Mouse (Mus musculus): ENCODE measurements around the gene Vwce. TPM values are rescaled to one million over a fixed set of nuclear protein-coding genes. Genes with fewer than 3 reads are reported as not detected.

Gene Vwce
- polyA plus RNA-seq, 1 experiment from 2014 or later: 1.7 TPM

- Histone ChIP-seq H3K27ac (replicated peaks) (no peak overlapping the region), H3K9ac (replicated peaks) (no peak overlapping the region), H3K9me3 (replicated peaks) (no peaks in the 10 kb centered on the region), H3K4me1 (peaks cover 69% of the 10 kb centered on the region), H3K27me3 (replicated peaks) (no peaks in the 10 kb centered on the region), H3K4me2 (no peak overlapping the region), H3K36me3 (no peaks in the 10 kb centered on the region), H3K4me3 (replicated peaks) (no peak overlapping the region)
- 89% methylated on average over 10 of the region's 10 CpGs for WGBS
- ATAC-seq (ENCODE audit: low FRiP score): no peak
Measured at GRCm38 (mm10) chr19:10693926-10694682, 60.1 kb downstream of the Vwce start.

GRCm38 (mm10) chr19:10695801-10696200 is 61.8 kb downstream of the Vwce start:
- 25% methylated on average over 7 of the region's 7 CpGs for WGBS
- no peaks in the 10 kb centered on the region for H3K36me3 ChIP-seq
- H3K27me3 ChIP-seq (replicated peaks): no peaks in the 10 kb centered on the region
- no peak overlapping the region; the same call in 1 of the 2 replicates for H3K9ac ChIP-seq (replicated peaks)
- peak overlapping the region; percentile 65 for H3K27ac ChIP-seq (replicated peaks)
- no peak for ATAC-seq (ENCODE audit: low FRiP score)
- H3K9me3 ChIP-seq (replicated peaks): no peaks in the 10 kb centered on the region
- H3K4me3 ChIP-seq (replicated peaks): no peak overlapping the region
- peak overlapping the region; percentile 17; the same call in 1 of the 2 replicates for H3K4me2 ChIP-seq
- peaks cover 68% of the 10 kb centered on the region for H3K4me1 ChIP-seq

DNA sequence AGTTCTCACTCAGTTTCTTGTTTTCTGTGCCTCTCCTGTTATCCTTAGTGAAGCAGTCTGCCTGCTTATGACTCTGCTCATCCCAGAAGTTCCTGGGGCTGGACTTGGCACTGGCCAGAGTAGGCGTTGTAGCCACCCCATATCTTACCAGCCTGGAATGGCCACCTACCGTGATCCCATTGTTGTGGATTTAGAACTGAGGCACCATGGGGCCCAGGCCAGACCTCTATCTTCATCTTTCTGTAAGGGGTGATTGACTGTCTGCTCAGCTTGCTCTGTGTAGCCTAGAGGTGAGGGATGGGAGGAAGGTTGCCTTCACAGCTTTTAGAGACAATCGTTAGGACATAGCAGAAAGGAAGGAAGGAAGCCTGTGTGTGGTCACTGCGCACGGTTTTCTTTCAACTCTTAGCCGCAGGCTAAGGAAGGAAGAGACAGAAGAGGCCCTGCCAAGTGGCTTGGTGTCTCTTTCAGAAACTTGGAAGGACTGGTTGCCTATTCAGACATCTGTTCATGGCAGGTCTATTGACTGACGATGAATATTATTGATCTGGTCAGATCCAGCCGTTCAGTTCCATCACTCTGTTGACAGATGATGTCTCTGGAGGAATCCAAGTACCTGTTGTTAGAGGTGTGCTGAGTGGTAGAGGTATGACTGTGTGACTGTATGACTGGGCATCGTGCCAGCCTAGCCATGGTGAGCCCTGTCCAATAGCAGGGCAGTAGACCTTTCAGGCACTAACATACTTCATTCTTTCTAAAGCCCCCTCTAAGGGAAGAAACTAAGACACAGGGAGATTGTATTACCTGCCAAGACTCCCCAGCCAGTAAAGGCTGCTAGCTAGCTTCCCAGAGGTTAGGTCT is 64.3 kb downstream of the Vwce start:
- Histone ChIP-seq H3K4me1 (peaks cover 63% of the 10 kb centered on the region), H3K27me3 (replicated peaks) (no peaks in the 10 kb centered on the region), H3K9ac (replicated peaks) (no peak overlapping the region), H3K36me3 (no peaks in the 10 kb centered on the region), H3K27ac (replicated peaks) (no peak overlapping the region; the same call in 1 of the 2 replicates), H3K4me2 (no peak overlapping the region), H3K9me3 (replicated peaks) (no peaks in the 10 kb centered on the region), H3K4me3 (replicated peaks) (no peak overlapping the region)
- no peak for ATAC-seq (ENCODE audit: low FRiP score)
- 74% methylated on average over 9 of the region's 9 CpGs for WGBS

GRCm38 (mm10) chr19:10699851-10700250 is 65.8 kb downstream of the Vwce start:
- H3K27me3 ChIP-seq (replicated peaks): no peaks in the 10 kb centered on the region
- WGBS: 74% methylated on average over 9 of the region's 9 CpGs
- ATAC-seq (ENCODE audit: low FRiP score): no peak
- H3K27ac ChIP-seq (replicated peaks): no peak overlapping the region
- no peaks in the 10 kb centered on the region for H3K9me3 ChIP-seq (replicated peaks)
- H3K9ac ChIP-seq (replicated peaks): no peak overlapping the region
- H3K4me3 ChIP-seq (replicated peaks): no peak overlapping the region
- no peak overlapping the region for H3K4me2 ChIP-seq
- H3K4me1 ChIP-seq: peaks cover 63% of the 10 kb centered on the region
- H3K36me3 ChIP-seq: no peaks in the 10 kb centered on the region

GRCm38 (mm10) chr19:10701013-10701726 is 67.2 kb downstream of the Vwce start:
- no peak for ATAC-seq (ENCODE audit: low FRiP score)
- H3K9ac ChIP-seq (replicated peaks): no peak overlapping the region
- H3K4me2 ChIP-seq: no peak overlapping the region
- no peaks in the 10 kb centered on the region for H3K36me3 ChIP-seq
- H3K4me1 ChIP-seq: peaks cover 57% of the 10 kb centered on the region
- 55% methylated on average over 6 of the region's 6 CpGs for WGBS
- no peak overlapping the region for H3K27ac ChIP-seq (replicated peaks)
- H3K4me3 ChIP-seq (replicated peaks): no peak overlapping the region
- H3K9me3 ChIP-seq (replicated peaks): no peaks in the 10 kb centered on the region
- H3K27me3 ChIP-seq (replicated peaks): no peaks in the 10 kb centered on the region

GRCm38 (mm10) chr19:10702125-10702524 is 68.1 kb downstream of the Vwce start:
- H3K27ac ChIP-seq (replicated peaks): no peak overlapping the region
- H3K4me3 ChIP-seq (replicated peaks): no peak overlapping the region
- no peak overlapping the region for H3K4me2 ChIP-seq
- no peak overlapping the region for H3K9ac ChIP-seq (replicated peaks)
- peaks cover 6% of the 10 kb centered on the region for H3K36me3 ChIP-seq
- peaks cover 49% of the 10 kb centered on the region for H3K4me1 ChIP-seq
- no peaks in the 10 kb centered on the region for H3K9me3 ChIP-seq (replicated peaks)
- WGBS: 82% methylated on average over 8 of the region's 8 CpGs
- ATAC-seq (ENCODE audit: low FRiP score): no peak
- no peaks in the 10 kb centered on the region for H3K27me3 ChIP-seq (replicated peaks)

DNA sequence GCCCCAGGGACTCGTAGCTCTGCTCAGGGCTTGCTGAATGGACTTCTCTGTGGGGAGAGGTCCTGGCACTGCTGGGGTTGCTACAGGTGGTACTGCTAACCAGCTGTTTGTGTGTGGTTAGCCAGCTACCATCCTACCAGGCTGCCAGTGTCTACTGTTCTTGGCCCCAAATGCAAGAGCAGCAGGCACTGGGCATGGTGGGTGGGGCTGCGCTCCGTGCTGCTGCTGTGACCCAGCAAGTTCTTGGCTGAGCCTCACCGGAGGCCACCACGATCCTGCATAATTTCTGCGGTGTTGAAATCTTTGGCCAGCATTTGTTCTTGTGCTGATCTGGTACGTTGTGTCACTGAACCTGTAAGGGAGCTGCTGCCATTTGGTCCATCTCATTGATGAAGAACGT is 69.5 kb downstream of the Vwce start:
- Histone ChIP-seq H3K4me2 (no peak overlapping the region), H3K4me1 (peaks cover 36% of the 10 kb centered on the region), H3K27me3 (replicated peaks) (no peaks in the 10 kb centered on the region), H3K4me3 (replicated peaks) (no peak overlapping the region), H3K27ac (replicated peaks) (no peak overlapping the region), H3K9ac (replicated peaks) (no peak overlapping the region), H3K36me3 (peaks cover 19% of the 10 kb centered on the region), H3K9me3 (replicated peaks) (no peaks in the 10 kb centered on the region)
- ATAC-seq (ENCODE audit: low FRiP score): no peak
- 90% methylated on average over 8 of the region's 8 CpGs for WGBS

DNA sequence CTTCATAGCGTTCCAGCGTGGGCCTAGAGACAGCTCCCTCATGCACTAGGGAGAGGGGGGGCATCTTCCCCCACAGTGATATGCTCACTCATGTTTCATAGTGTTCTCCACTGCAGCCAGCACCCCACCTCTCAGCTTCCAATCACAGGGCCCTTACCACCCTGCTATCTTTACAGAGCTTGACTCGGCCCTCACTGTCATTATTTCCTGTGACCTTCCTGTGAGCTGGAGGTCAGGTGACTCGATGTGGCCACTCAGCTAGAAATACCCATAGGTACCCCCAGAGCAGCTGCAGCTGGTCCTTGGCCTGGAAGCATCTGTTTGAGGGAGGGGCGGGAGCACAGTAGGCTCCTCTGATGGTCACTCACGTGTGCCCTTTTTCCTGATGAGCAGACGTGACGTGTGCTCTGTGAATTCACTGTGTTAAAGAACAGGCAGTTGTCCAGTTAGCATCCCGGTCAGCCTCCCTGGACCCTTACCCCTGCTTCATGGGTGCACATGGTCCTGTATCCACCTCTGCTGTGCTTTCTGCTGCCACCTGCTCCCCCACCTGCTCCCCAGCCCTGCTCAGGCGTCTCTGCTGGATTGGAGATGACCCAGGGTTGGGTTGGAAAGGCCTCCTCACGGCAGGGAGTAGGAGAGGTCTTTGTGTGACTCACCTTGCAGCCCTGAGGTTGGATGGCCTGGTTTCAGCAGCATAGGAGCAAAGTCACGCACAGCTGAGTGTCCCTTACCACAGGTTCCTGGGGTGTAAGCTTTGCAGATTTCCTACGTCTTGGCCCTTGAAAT is 73.3 kb downstream of the Vwce start:
- Histone ChIP-seq H3K4me2 (no peak overlapping the region), H3K9ac (replicated peaks) (no peak overlapping the region), H3K27me3 (replicated peaks) (no peaks in the 10 kb centered on the region), H3K4me1 (peaks cover 25% of the 10 kb centered on the region), H3K36me3 (peaks cover 31% of the 10 kb centered on the region), H3K27ac (replicated peaks) (no peak overlapping the region), H3K9me3 (replicated peaks) (no peaks in the 10 kb centered on the region), H3K4me3 (replicated peaks) (no peak overlapping the region)
- WGBS: 81% methylated on average over 13 of the region's 13 CpGs
- ATAC-seq (ENCODE audit: low FRiP score): no peak

DNA sequence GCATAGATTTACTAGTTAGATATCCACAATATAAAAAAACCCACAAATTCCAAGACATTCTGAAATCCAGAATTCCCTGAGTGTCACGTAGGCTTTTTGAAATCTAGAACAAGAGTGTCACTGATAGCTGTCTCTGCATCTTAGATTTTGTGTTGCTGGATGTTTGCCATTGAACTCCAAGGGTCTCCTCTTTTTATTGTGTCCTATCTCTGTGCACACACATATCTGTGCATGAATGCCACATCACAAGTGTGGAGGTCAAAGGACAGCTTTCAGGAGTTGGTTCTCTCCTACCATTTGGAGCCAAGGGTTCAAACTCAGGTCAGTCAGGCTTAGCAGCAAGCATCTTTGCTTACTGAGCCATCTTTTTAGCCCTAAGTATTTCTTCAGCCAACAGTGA is 73.9 kb downstream of the Vwce start:
- 87% methylated on average over 1 of the region's 1 CpGs for WGBS
- peaks cover 37% of the 10 kb centered on the region for H3K36me3 ChIP-seq
- no peak overlapping the region for H3K4me3 ChIP-seq (replicated peaks)
- H3K27me3 ChIP-seq (replicated peaks): no peaks in the 10 kb centered on the region
- H3K4me2 ChIP-seq: no peak overlapping the region
- peaks cover 25% of the 10 kb centered on the region for H3K4me1 ChIP-seq
- no peak overlapping the region for H3K9ac ChIP-seq (replicated peaks)
- H3K9me3 ChIP-seq (replicated peaks): no peaks in the 10 kb centered on the region
- ATAC-seq (ENCODE audit: low FRiP score): no peak
- no peak overlapping the region for H3K27ac ChIP-seq (replicated peaks)

DNA sequence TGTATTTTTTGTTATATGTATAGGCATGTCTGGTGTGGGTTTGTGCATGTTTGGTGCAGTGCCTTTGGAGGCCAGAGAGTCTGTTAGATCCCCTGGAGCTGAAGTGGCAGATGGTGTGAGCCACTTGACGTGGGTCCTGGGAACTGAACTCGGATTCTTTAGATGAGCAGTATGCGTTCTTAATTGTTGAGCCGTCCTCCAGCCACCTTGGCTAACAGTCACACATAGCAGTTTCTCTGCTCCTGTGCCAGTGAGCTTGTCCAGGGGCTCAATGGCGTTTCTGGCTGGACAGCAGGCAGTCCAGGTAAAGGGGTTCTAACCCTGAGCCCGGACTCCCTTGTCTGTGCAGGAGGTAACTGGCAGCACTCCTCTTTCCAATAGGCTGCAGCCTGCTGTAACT is 74.9 kb downstream of the Vwce start:
- Histone ChIP-seq H3K4me3 (replicated peaks) (no peak overlapping the region), H3K27me3 (replicated peaks) (no peaks in the 10 kb centered on the region), H3K4me2 (no peak overlapping the region), H3K4me1 (peaks cover 25% of the 10 kb centered on the region), H3K9me3 (replicated peaks) (no peaks in the 10 kb centered on the region), H3K9ac (replicated peaks) (no peak overlapping the region), H3K27ac (replicated peaks) (peak overlapping the region; percentile 46; the same call in 1 of the 2 replicates), H3K36me3 (peaks cover 47% of the 10 kb centered on the region)
- 57% methylated on average over 6 of the region's 6 CpGs for WGBS
- no peak for ATAC-seq (ENCODE audit: low FRiP score)

All from neural tube, embryonic 15.5 days (tissue).